Mouse (Mus musculus) hindlimb bud, embryonic 11.5 days (tissue): ENCODE data around the gene Tmem151b.

ENCODE experiments used
- DNase-seq: peaks from one replicate; pipeline ENCODE4 v3.0.0-alpha.2; 2012; ENCODE audit warnings: low read depth, low spot score; ENCODE audit errors: extremely low spot score

Tmem151b gene

DNA sequence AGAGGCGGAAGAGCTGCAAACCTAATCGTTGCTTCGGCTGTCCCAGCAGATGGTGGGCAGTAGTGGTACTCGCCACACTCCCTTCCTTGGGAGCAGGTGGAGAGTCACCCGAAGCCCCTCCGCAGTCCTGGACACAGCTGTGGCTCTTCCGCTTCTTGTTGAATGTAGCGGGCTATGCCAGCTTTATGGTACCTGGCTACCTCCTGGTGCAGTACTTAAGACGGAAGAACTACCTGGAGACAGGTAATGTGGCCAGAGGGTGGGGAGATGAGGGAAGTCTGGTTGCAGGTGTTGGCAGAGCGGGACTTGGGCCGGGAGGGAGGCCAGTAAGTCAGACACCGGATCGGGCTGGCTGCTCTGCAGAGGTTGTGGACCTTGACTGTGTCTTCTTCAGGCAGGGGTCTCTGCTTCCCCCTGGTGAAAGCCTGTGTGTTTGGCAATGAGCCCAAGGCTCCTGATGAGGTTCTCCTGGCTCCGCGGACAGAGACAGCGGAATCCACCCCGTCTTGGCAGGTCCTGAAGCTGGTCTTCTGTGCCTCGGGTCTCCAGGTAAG is 15.1 kb upstream of the Tmem151b start:
- DNase-seq: no peak

GRCm38 (mm10) chr17:45563655-45564530 is 14.4 kb upstream of the Tmem151b start, which contains the start of gene Slc35b2:
Gene Slc35b2 (plus strand): TSS chr17:45563874.
- DNase-seq: no peak

GRCm38 (mm10) chr17:45563216-45563615 is 13.7 kb upstream of the Tmem151b start:
- no peak for DNase-seq

- no peak for DNase-seq
Measured at GRCm38 (mm10) chr17:45559732-45560525, 10.5 kb upstream of the Tmem151b start.

DNA sequence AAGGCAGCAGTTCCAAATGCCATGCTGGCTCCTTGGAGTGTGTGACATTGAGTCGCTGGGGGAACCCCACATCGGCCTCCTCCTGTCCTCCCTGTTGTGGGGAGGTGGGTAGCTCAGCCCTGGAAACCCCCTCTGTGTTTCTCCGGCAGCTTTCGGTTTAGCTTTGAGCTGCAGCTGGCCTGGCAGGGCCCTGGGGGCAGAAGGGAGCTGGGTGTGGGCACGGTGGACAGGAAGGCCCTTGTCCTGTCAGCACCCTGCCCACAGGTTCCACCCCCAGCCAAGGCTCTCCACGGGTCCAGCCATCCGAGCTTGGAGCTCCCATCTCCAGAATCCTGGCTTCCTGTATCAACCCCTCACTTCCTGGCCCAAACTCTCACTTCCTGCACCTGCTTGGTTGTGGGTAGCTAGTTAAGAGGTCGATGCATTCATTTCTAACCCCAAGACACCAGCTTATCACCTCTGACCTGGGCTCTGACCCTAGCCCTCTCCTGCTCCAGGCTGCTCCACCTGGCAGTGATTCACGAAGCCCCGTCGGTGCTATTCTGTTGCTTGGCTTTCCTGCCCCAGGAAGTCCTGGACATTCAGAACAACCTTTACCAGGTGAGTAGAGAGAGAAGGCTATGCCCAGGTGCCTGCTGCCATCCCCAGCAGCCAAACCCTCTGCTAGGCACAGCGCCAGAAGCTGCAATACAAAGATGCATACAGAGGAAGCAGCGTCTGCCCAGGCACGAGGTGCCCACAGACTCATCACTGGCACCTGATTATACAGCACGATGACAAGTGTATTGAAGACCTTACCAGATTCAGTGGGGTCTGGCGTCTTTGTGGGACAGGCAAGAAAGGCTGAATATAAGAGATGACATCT is 8.8 kb upstream of the Tmem151b start:
- DNase-seq: no peak

DNA sequence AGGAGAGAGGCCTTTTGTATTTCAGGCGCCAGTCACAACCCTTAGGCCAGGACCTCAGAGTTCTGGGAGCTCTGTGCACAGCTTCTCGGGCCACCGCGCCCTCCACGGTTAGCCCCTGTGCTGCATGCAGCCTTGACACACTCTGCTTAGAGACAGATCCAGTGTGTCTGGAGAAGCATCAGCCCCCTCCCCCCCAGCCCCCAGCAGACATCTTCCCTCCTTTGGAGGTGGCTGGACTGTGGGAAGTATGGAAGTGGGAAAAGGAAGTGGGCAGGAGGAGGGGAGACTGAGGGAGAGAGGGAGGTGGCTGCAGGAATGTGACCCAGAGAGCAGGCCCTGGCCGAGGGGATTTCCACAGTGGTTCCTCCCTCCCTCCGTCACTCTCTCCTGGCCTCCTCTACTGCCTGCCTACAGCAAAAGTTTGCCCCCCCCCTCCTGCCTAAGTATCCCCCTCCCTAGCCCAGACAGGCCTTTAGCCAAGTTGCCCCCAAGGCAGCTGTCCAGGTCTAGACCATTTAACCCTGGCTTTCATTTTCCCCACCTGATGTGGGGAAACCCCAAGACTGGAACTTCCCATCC is 7.9 kb upstream of the Tmem151b start:
- no peak for DNase-seq

- no peak for DNase-seq
Measured at GRCm38 (mm10) chr17:45556514-45557245, 7.2 kb upstream of the Tmem151b start.

DNA sequence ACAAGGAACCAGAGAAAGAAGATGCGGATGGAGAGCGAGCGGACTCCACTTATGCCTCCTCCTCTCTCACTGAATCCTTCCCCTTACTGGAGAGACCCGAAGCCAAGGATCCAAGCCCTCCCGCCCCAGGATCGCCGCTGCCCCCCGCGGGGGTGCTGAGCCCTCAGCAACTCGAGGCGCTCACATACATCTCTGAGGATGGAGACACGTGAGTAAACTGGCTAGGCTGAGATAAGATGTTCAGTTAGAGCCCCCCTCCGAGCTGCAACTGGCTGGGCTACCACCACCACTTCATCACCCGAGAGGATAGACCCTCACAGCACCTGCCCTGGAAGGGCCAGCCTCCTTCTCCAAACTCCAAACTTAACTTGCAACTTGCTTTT is 6.6 kb upstream of the Tmem151b start:
- no peak for DNase-seq

- DNase-seq: no peak
Measured at GRCm38 (mm10) chr17:45555452-45556106, 6.1 kb upstream of the Tmem151b start, which contains the start of gene Nfkbie. Gene Nfkbie (plus strand): TSS chr17:45555703.

DNA sequence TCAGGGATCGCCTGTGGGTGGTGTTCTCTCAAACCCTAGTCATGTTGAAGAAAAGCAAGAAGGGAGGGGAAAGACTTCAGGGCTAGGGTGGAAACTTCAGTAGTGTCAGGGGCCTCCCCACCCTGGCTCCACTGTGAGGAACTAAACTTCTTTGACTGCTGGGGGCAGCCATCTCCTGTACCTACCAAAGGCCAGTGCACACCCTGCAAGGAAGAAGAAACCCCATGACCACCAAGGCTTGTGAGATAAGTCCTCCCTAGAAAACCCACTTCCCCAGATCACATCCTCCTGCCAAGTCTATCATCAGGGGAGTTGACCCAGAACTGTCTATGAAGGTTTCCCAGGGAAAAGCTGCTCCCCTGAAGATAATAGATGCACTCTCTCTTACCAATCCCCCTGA is 4.9 kb upstream of the Tmem151b start:
- DNase-seq: no peak

- DNase-seq: no peak
Measured at GRCm38 (mm10) chr17:45553065-45553464, 3.6 kb upstream of the Tmem151b start.

DNA sequence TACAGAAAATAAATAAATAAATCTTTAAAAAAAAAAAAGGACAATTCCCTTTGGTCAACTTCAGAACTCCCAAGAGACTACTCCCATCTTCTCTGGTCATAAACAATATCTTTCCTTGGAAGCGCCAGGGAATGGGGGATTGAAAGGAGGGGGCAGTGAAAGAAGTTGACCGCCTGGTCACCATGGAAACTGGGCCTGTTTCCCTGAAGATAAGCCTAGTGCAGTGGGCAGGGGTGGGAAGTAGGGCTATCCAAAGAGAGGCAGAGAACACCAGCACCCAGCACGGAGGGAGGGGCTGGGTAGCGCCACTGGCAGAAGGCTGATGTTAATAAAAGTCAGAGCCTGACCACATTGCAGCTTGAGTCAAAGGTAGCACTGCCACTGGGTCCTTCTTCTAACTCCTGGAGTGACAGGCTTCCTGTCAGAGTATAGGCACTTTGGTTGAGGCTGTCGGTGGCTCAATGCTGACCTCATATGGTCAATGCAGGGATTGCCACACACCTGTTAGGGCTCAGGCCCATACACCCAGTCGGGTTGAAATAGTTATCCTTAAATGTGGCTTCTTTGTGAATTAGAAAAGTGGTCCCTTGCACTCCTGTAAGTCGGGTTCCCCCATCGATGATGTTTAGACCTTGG is 2.5 kb upstream of the Tmem151b start:
- DNase-seq: no peak

GRCm38 (mm10) chr17:45551249-45551796 is 1.8 kb upstream of the Tmem151b start:
- DNase-seq: no peak

- DNase-seq: no peak
Measured at GRCm38 (mm10) chr17:45550253-45550652, 776 bp upstream of the Tmem151b start.

GRCm38 (mm10) chr17:45548541-45549512 is 650 bp downstream of the Tmem151b start:
- no peak for DNase-seq

DNA sequence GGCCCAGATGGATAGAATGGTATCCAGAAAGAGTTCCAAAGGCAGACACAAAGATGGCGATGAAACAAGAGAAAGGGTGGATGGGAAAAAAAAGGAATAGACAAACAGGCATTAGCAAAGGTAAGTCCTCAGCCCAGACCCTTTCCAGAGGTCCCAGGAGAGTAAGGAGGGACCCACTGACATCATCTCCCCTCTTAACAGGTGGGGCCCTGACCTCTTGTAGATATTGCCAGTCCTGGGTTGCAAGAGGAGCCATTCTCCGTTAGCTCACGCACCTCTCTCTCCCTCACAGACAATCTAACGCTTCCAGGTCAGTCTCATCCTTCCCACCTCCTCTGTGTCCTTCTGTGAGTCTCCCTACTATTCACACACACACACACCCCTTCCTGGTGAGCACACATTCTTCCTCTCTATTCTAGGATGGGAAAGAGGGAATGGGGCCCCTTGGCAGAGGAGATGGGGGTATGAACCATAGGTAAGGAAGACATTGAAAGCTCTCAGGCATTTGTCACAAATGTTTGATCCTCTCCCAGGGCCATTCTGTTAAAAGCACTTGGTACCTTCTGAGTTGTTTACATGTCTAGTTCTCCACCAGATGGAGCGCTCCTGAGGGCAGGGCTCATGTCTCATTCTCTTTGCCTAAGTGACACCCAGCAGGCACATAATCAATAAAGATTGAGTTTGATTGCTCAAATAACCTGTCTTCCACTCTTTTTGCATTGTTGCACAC is 1.9 kb downstream of the Tmem151b start:
- DNase-seq: no peak

- DNase-seq: no peak
Measured at GRCm38 (mm10) chr17:45546941-45547340, 2.5 kb downstream of the Tmem151b start.
